Mouse (Mus musculus): ENCODE data around the gene Limch1.

Gene Limch1

DNA sequence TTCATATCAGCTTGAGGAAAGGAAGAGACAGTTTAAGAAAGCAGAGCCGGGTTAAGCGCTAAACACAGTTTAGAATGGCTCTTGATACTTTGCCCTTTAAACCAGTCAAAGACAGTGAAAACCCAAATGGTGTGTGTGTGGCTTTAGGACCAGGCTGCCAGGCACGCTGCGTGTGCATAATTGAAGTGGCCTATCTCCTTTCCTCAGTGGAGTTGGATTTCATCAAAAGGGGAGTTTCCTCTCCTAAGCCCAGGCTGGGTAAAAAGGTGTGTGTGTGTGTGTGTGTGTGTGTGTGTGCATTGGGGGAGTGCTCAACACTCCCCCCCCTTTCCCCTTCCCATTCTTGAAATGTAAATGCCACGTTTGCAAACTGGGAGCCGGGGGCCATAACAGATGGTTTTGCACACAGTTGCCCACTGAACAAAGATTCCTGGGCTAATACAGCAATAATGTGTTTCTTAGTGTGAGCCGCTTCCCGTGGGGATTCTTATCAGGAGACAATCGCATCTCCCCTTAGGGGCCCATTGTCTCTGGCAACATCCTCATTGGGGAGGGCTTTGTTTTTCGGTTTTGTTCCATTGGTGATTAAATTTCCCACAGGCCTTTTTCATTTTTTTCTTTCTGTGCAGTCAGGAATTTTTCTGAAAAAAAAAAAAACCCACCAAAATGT is 2.3 kb downstream of the Limch1 start:
- no peak for DNase-seq (ENCODE audit: low spot score)

DNA sequence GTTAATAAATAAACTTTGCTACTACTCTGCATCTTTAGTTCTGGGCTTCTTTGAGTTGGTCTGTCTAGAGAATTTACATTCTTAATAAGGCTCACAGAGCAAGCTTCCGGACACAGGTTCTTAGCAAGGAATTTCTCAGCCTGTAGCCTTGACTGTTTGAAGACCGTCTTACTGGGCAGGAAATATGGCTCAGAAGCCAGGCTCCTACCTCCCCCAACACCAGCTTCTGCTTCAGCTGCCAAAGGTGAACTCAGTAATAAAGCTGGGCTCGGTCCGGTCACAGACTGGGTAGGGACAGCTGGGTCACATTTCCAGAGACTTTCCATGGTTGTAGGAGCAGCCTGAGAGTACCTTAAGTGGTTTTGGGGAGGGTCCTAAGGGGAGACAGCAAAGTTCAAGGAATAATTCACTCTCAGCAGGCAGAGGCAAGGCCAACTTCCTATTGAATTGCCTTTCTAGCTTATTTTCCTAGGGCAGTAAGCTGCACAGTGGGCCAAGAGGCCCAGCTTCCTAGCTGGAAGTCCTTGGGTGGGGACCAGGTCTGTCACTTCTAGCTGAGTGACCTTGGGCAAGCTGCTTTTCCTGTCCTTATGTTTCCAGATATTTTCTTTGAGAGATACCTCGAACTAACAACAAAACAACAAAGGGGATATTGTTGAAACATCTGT is 3.0 kb downstream of the Limch1 start:
- no peak for DNase-seq (ENCODE audit: low spot score)

DNA sequence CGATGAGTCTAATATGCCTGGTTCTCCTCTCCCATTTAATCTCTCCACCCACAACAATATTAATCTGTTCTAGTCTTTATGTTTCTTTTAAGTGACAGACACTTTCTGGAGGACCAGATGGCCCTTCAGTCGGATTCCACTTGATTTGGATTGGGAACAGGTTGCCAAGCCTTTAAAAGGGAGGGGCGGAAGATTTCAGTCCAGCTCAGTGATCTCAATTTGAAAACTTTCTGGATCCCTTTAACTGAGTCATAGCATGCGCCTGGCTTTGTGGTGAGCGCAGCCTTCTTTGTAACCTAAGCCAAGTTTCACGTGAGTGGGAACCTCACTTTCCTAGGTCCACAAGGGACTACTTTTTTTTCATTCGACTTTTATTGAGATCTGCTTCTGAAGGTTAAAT is 5.0 kb downstream of the Limch1 start:
- DNase-seq (ENCODE audit: low spot score) = no peak

DNA sequence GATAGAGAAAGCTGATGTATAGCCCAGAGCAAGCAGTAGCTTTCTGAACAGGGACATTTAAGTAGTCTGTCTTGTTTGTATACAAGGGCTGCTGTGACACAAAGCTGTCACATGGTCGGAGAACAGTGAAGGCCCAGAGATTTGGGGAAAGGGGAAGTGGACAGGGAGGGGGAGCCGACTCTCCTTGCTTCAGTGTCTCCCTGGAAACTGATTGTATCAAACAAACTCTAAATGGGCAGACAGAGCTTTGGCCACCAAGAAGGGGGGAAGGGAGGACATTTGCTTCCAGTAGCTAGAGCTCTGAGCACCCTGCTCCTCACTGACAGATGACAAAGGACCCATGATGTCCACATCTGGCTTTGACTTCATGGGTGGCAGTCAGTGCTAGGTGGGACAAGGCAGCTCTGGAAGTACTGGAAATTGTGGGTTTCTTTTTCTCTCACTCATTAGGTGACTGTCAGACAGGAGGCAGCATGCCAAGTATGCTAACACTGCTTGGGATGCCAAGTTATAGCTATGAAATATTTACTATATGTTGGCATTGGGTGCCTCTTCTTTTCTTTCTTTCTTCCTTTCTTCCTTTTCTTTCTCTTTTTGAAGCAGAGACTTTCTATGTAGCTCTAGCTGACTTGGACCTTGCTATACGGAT is 5.8 kb downstream of the Limch1 start:
- no peak for DNase-seq (ENCODE audit: low spot score)

DNA sequence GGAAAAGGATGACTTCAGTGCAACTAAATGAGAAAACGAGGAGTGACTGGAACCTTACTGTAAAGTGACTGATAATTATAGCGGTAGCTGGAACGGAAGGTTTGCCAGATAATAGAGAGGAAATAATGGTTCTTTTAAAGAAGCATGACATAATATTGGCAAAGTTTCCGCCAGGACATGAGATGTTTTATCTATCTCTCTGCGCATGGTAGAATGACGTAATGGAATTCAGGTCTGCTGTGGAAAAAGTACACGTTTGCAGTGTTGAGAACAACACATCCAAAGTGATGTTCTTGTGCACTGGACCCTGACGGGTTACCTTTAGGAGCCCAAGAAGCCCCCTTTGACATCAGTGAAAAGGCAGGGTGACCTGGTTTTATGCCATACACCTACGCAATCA is 8.0 kb downstream of the Limch1 start:
- no peak for DNase-seq (ENCODE audit: low spot score)

DNA sequence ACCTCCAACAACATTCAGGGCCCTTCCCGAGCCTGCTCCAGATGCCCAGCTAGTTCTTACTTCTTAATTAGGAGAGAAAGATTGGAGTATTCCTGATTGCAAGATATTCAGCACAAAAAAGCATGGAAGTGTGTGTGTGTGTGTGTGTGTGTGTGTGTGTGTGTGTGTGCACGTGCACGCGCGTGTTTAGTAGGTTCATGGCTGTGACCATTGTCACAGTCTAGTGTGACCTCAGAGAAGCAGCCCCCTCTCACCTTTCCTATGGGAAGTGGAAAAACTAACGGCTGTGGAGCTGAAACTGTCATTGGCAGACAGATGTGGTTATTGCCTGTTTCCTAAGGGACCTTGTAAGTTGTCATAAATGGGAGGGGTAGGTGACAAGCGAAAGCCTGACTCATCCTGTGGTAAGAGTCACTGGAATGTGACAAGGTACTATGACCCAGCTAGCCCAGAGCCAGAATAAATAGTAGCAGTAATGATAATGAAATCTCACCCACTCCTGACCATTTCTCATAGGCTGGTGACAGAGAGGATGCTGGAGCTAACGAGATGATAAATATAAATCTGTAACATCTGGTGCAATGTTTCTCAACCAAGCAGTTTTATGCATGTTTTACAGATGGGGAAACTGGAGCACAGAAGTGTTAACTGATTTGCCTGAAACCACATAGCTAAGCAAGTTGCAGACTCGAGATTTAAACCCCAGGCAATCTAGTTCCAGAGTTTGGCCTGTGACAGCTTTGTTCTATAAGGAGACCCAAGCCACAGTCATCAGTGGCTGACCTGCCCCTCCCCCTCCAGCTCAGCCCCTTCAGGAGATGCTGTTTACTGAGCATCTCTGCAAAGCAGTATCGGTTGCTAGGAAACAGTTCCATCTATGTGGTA is 11.4 kb downstream of the Limch1 start:
- no peak for DNase-seq (ENCODE audit: low spot score)

DNA sequence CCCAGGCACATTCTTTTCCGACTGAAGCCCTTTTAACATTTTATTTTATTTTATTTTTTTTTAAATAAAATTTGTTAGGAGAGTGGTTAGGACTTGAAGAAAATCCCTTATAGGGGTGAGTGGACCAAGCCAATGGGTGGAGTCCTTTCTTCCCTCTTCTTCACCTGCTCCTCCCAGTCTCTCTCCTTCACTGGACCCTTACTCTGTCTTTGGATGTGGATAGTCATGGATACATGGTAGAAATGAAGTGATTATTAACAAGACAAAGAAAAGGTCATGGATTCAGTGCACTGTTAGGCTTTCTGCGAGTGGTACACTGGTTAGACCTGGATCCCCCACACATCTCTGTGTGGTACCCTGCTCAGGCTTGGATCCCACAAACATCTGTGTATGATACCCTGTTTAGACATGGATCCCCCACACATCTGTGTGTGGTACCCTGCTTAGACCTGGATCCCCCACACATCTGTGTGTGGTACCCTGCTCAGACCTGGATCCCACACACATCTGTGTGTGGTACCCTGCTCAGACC is 12.1 kb downstream of the Limch1 start:
- DNase-seq (ENCODE audit: low spot score) = no peak

DNA sequence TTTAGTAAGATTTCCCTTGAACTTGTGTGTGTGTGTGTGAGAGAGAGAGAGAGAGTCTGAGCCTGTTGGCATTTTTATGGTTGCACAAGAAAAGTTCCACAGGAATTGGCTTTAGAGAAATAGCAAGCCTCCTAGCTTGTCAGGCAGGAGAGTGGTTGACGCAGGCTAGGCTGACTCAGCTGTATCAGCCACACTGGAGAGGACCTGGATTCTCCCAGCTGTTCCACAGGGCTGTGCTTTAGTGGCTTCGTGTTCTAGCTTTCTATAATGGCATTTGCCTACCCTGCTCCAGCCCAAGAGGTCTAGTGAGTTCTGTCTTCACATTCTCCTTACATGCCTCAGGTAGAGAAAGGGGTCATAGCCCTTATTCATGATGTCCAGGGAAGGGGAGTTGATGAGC is 13.7 kb downstream of the Limch1 start:
- DNase-seq (ENCODE audit: low spot score) = no peak

DNA sequence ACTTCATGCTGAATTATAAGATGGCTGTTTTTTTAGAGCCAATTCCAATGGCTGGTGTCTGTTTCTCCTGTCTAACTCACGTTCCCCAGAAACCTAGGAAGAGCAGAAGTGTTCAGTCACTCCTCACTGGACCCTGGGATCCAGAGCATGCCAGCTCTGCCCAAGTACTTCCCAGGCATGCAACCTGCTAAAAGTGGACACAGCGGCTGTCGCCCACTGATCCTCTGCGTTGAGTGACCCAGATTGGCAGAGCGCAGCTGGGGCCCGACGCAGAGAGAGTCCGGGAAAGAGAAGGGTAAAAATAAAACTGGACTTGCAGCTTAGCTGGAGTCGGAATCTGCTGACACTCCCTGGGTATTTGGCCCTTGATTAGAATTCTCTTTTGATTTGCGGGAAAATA is 15.1 kb downstream of the Limch1 start:
- DNase-seq (ENCODE audit: low spot score) = no peak

DNA sequence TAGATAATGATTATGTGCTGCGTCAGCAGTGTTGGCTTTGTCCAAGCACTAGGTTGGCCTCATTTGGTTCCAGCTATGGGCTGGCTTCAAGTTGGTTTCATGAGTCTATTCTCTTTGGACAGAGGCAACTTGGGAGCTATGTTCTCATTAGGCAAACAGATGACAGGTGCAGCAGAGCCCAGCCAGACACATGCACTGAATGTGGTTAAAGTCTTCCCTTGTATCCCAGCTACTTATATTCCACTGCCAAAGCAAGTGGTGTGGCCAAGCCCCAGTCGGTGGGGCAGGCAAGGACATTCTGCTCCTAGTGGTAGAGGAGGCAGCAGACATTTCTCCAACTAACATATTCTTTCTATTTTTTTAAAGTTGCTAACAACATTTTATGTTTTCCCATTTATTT is 16.4 kb downstream of the Limch1 start:
- no peak for DNase-seq (ENCODE audit: low spot score)

DNA sequence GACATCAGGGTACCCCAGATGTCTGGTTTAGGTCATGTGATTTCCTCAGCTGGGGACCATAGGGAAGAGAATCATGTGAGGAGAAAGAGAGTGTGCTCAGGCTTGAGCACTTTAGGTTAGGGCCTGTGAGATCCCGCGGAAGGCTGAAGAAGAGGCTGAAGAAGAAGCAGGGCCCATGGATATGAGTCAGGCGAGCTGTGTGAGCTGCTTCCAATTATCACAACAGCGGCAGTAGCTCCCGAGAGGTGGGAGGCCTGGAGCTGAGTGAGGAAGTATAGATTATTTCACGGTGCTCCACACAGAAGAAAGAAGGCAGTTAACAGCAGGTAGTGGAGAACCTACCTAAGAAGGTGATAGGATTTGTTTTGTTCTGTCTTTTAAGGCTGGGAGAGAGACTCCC is 18.5 kb downstream of the Limch1 start:
- no peak for DNase-seq (ENCODE audit: low spot score)

DNA sequence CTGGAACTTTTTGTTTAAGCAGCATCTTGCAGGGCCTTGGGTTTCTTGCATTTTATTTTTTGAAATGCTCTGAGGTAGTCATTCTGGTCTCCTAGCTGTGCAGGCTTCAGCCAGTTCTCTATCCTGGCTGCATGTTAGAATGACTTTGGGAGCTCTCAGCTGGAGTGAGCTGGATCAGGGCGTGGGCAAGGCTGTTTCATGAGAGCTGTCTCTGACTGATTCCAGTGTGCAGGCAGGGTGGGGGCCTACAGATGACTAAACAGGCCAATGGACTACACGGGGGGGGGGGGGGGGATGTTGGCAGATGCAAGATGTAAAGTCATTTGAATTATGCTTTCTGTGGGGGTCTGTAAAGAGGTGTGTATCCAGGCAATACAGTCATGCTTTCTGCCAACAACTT is 20.3 kb downstream of the Limch1 start:
- DNase-seq (ENCODE audit: low spot score) = no peak

DNA sequence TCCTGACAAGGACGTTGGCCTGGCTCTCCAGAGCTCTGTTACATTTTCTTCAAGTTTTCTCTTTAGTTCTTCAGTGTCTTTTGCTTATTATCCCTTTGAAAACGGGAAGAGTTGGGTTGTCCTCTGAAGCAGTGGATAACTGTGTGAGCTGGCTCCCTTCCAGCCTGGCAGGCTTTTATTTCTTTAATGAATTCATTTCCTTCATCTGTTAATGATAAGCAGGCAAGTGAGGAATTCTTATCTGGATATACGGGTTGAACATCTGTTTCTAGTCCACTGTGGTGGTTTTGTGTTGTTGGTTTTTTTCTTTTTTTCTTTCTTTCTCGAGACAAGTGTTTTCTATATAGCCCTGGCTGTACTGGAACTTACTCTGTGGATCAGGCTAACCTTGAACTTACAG is 22.4 kb downstream of the Limch1 start:
- no peak for DNase-seq (ENCODE audit: low spot score)

DNA sequence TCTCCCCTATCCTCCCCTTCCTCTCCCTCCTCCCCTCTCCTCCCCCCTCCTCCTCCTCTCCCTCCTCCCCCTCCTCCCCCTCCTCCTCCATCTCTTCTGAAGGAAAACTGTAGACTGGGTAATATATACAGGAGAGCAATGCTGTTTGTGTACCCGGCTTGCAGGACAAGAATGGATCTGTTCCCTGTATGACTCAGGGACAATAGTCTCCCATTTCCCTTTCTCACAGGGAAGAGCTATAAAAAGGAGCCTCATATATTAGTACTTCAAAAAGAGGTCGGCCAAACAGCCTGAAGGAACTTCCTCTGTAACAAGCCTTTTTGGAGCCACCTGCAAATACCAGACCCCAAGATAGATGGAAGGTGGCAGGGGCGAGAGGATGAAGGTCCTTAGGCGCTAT is 23.4 kb downstream of the Limch1 start:
- DNase-seq (ENCODE audit: low spot score) = no peak

DNA sequence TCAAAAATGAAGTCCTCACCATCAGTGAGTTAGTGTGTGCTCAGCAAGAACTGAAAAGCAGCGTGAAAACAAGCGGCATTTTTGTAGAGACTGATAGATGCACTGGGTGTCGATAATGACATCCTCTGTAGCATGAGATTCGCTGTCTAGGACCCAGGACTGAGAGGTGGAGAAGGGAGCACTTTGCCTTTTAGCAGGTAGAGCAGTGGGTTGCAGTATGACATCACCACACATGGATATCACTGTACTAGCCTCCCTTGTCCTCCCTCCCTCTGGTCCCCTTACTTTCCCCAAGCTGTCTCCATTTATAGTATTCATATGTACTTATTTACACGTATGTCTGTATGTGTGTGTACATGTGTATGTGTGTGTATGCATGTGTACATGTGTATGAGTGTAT is 23.9 kb downstream of the Limch1 start:
- DNase-seq (ENCODE audit: low spot score) = no peak

DNA sequence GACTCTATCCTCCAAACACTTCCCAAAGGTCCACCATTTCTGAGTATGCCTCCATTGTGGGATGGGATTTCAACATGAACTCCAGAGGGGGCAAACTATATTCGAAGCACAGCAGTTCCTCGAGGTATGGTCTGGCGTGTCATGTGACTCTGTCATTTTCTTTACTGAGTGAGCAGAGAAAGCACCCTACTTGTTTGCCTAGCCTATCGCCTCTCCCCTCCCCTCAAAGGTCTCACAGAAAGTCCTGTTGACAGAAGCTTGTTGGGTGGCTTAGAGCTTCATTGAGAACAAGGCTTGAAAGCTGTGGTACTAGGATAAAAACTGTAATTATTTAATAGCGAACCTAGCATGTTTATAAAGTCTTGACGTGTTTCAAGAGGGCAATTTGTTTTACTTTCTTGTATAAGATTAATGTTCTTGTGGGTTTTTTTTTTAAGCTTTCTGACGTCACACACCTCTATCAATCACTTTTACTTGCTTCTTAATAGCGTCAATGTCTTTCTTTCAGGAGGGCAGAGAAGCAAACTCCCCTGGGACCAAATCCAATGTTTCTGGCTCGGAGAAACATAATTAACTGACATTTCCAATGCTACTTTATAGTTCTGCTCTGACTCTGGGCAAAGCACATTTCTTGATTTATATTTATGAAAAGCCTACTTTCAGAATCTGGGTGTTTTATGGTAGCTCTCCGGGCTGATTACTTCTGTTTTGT is 32.5 kb downstream of the Limch1 start:
- DNase-seq (ENCODE audit: low spot score) = no peak

DNA sequence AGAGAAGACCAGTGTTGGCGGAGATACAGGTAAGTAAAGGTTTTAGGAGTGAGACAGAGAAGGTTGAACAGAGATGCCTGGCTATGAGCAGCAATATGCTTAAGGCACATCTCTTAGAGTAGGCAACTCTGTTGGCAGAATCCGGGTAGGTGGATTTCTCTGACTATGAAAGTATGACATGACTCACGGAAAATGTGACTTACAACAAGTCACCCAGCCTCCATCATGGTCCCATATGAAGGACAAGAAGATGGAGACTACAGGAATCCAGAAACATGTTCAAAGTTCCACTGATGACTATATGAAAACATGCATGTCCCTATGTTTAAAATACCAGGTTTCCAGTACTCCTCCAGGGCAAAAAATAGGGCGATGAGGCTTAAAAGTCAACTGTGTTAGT is 34.7 kb downstream of the Limch1 start:
- no peak for DNase-seq (ENCODE audit: low spot score)

DNA sequence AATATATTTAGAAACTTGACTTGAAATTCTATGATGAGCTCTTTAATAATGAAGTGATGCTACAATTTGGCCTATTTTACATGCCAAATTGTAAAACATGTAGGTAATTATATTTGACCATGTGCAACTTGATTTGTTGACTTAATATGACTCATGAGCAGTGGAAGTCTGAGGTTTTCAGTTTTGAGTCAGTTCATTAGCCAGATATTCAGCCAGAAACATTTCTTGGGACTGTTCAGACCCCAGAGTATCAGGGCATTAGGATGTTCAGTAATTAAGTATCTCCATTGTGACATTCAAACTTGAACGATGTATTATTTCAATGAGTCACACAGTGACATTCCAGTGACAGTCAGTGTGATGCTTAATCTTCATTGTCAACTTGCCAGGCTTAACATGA is 35.9 kb downstream of the Limch1 start:
- no peak for DNase-seq (ENCODE audit: low spot score)

DNA sequence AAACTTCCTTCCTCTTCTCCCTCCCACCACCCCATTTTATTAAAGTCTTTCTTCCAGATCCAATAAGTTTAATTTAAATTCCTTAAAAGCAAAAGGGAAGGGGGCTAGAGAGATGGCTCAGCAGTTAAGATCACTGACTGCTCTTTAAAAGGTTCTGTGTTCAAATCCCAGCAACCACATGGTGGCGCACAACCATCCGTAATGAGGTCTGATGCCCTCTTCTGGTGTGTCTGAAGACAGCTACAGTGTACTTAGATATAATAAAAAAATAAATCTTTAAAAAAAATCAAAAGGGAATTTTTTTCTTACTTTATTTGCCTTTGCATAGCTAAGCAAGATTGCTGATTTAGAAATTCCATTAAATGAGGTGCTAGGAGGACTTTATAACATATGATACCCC is 37.2 kb downstream of the Limch1 start:
- DNase-seq (ENCODE audit: low spot score) = no peak

DNA sequence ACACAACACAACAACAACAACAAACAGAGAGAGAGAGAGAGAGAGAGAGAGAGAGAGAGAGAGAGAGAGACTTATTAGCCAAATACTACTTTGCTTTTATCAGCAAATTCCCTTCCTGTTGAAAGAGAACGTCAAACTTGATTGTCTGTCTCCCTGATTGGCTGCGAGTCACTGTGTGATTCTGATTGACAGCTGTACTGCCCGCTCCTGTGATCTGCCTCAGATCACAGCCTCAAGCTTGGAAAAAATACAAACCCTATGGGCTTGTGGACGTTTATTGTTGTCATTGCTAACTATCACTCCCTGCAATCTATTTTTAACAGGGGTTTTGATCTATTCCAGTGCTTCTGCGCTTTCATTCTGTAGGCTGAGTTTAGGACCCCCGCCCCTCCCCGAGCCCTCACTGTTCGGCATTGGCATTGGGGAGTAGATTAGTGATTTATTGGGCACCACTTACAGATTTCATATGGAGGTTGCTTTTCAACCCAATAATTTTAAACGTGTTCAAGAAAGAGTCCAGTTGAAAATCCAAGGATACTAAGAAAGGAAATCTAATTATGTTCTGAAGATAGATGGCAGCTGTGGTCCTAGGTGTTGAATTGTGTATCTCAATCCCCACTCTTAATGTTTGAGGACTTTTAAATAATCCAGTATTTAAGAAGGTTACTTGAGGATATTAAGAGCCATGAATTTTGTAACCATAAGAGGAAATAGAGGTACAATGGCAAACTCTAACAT is 39.2 kb downstream of the Limch1 start:
- DNase-seq (ENCODE audit: low spot score) = no peak

DNA sequence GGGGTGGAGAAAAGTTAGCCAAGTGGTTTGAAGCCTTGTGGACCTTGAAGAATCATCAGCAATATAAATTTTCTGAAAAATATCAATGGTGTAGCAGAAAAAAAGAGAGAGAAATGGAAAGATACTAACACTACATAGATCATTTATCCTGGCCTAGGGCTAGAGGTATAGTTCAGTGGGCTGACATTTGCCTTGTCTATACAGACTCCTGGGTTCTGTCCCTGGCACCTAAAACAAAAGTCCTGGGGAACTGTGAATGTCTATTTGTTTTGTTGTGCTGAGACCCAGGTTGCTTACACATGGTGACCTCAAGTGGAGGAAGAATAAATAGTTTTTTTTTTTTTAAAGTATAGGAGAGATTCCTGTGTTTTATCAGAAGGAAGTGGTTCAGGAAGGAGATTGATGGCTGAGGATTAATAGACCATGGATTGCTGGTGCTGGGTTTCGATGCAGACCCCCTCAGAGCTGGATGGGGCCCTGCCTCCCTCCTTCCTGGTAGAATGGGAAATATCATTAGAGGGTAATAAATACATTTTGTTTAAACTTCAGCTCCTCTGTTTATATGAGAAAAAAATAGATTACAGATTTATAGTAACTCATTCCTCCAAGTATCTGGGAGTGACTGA is 40.5 kb downstream of the Limch1 start:
- DNase-seq (ENCODE audit: low spot score) = no peak
